Mouse (Mus musculus): ENCODE measurements at regions not wholly inside any gene's neighbourhood (a gene's known extent, or its start where the extent isn't known, plus 50 kb on each side); places are given as distances from the start of the nearest gene placed in this dataset.
A peak's percentile ranks its signal among the peaks of the same experiment; 100 is the strongest.
"Not testable (repeated sequence)": the region's sequence is repeated elsewhere in the genome, so short reads cannot be mapped to it uniquely, and the experiment has no call there.

DNA sequence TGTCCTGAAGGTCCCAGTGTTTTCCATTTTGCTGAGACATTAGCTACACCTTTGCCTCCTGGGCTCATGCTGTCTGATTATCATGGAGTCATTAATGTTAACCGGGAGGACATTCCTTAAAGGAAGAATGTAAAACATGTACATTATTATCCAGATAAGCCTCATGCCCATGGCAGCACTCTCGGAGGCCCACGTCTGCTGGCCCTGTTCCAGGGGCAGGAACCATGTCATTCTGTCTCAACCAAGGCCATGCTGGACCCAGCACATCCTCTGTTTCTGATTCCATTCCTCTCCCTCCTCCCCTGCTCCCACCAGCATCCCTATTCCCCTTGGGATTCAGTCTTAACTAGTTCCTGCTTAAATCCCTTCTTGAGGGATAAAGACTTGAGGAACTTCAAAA lies 139.1 kb downstream of the Sptssa start:
- no peak for DNase-seq (ENCODE audit: low read depth, low spot score)

DNA sequence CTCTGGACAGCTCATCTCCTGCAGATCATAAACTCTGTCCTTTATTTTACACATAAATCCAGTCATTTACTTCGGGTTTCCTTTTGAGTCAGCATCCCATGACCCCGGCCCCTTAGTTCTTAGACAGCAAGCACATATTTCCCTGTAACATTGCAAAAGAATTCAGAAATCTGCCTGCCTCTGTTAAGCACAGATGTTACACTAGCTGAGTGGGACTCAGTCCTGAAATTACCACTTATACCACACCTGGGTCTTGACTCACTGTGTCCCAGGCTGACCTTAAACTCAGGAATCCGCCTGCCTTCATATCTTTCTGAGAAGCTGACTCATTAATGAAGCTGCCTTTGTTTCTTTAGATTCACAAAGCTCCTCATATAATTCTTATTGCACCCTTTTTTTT lies 139.9 kb downstream of the Sptssa start:
- no peak for DNase-seq (ENCODE audit: low read depth, low spot score)

DNA sequence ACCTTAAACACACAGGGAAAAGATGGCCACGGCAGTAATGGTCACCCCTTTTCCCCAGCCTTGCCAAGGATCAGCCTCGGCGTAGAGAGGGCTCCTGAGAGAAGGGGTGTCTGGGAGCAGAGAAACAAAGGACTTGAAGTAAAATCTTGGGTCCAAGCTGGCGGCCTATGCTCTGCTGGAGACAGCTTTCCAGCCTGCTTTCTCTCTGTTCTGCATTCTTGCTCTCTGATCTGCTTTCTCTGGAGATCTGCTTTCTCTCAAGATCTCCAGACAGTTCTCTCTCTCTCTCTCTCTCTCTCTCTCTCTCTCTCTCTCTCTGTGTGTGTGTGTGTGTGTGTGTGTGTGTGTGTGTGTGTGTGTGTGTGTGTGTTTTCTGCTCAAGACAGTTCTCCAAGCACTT lies 140.3 kb downstream of the Sptssa start:
- not testable (repeated sequence) for DNase-seq (ENCODE audit: low read depth, low spot score)

DNA sequence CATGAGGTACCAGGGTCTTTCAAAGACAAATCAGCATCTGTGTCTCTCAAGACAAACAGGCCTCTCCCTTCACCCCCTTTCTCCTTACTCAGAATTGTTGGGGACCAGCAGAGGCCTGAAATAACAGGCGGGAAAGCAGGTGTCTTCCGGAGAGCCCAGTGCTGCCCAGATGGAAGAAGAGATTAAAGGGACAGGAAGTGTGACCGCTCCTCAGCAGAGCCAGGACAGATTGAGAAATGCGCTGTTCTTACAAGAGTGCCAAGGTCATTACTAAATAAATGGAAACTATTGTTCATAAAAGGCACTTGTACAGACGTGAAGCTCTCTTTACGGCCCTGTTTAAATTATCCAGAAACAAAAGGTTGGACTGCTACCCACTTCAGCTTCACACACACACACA lies 146.5 kb downstream of the Sptssa start:
- DNase-seq (ENCODE audit: low read depth, low spot score): no peak

DNA sequence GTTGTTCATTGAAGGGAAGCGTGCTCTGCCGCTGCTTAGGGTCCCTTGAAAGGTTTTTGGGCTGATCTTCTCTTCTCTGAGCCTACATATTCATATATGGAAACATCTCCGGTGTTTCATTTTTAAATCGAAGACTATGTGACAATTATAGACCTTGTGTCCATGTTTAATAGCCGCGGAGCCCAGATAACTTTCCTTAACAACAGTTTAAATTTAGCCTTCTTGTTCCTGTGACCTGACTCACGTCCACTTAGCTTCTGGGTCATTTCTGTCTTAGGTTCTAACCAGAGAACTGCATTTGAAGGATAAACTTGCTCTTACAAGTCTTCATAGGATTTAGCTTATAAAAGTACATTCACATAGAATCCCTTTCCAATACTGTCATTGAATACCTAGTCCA lies 153.6 kb downstream of the Sptssa start:
- DNase-seq (ENCODE audit: low read depth, low spot score): no peak

DNA sequence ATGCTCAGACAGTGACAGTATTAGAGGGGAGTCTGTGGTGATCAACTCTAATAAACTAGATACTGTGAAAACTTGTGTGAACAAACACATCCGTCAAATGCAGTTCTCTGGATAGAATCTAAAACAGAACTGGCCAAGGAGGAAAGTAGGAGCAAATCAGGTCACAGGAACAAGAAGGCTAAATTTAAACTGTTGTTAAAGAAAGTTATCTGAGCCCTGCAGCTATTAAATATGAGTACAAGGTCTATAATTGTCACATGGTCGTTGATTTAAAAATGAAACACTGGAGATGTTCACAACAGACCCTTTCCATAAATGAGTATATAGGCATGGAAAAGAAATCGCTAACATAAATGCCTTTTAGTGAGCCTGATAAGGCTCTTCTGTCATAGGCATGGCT lies 156.4 kb downstream of the Sptssa start:
- no peak for DNase-seq (ENCODE audit: low read depth, low spot score)

DNA sequence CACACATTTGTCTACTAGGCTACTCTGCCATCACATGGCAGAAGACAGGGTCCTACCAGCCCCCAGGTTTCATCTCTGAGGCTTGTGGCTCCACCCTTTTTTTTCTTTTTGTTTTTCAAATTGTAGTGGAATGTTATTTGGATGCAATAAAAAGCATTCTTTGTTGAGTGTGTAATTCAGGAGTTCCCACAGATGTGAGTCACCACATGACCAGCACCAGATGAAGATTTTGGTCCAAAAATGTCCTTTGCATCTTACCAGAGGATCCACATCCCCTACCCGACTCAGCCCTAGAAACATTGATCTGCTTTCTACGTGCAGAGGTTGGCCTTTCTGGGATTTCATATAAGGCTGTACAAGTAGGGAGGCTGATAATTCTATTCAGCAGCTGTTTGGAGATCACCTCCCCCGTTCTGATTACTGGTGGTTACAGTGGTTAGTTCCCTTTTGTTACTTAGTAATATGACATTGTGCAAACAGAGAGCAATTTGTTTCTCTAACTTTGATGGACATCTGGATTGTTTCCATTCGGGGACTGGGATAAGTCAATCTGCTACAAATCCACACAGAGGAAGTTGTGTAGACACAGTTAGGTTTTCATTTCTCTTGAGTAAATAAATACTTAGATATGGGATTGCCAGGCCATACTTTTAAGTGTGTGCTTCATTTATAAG lies 160.5 kb downstream of the Sptssa start:
- DNase-seq (ENCODE audit: low read depth, low spot score): no peak

DNA sequence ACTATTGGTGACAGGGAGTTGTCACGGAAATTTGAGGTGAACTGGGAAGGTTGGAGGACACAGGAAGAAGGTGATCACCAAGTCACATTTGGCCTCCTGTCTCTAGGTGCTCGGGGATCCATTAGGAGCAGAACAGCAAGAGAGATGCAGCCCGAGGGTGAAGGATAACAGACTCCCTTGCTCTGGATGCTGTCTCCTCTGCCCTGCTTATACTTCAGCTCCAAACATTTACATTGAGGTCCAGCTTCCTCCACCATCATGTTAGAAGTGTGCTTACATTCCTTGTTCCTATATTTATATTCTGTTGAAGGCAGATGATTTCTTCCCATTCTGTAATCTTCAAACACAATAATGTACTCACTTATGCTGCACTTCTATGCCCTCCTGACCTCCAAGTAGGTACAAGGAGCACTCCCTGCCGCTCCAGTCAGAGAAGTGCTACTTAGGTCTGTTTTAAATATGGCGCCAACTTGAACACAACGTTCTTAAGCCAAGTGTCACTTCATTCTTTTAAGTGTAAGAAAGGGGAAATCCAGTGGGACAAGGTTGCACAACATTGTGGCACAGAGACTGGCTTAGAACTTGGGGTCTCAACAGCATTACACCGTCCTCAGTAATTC lies 161.5 kb downstream of the Sptssa start:
- DNase-seq (ENCODE audit: low read depth, low spot score): no peak

DNA sequence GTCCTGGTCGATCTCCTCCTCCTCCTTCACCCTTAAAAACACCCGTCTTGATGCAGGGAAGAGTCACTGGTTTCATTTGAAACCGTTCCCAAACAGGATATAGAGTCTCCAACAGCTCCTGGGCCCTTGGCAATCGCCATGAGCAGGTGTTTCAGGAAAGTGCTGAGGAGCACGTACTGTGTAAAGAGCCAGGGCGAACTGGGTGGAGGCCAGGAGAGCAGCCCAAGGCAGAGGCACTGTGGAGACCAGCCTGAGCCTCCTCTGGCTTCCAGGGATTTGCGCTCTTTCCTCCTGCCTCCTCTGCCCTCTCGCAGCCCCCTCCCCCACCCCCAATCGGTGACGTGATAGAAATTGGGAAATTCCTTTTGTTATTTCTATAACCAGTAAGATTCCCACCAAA lies 163.6 kb downstream of the Sptssa start:
- DNase-seq (ENCODE audit: low read depth, low spot score): no peak

DNA sequence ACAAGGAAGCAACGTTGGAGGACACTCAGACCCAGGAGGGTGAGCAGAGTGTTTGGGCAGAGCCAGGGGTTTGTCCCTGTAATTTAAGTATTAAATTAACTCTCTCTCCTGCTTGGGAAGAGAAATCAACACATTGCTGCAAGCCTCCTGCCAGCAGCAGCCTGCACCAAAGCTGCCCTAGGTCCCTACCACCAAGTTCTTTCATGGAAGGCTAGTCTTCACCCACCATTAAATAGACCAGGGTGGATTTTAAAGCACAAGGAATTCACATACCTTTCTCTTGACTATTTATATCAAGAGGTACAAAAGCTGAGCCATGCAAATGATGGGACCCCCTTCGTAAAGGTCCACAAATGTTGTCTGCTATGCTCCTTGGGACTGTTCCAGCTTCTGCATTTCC lies 165.9 kb downstream of the Sptssa start:
- no peak for DNase-seq (ENCODE audit: low read depth, low spot score)

DNA sequence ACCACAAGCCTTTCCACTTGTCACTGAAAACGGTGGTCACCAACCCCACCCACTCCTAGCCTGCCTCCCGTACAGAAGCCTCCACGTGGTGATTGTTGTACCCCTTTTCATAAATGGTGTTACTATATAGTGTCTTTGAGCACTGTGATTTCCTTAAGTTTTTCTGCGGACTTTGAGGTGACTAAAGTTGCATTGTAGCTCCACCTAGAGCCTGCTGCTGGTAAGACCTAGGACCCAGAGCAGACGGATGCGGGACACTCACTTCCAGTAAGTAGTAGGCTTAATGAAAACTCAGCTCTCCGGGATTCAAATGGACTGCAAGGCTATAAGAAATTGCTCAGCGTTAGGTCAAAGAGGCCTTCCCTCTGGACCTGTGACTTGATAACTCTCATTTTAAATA lies 166.7 kb downstream of the Sptssa start:
- peak; percentile 67 for DNase-seq (ENCODE audit: low read depth, low spot score)

DNA sequence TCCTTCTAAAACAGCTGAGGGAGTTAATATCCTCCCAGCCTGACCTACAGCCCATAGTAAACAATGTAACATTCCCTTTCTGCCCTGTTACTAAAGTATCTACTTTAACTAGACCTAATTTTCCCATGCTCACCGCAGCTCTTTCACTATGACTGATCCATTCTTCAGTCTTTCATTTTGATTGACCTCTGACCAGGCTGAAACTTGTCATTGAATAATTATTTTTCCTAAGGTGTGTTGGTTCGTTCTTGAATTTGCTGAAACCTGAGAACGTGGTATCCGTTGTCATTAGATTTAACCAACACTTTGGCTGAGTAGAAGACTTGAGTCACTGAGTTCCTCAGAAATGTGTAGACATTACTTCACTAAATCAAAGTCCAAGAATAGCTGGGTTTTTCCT lies 168.7 kb downstream of the Sptssa start:
- no peak for DNase-seq (ENCODE audit: low read depth, low spot score)

DNA sequence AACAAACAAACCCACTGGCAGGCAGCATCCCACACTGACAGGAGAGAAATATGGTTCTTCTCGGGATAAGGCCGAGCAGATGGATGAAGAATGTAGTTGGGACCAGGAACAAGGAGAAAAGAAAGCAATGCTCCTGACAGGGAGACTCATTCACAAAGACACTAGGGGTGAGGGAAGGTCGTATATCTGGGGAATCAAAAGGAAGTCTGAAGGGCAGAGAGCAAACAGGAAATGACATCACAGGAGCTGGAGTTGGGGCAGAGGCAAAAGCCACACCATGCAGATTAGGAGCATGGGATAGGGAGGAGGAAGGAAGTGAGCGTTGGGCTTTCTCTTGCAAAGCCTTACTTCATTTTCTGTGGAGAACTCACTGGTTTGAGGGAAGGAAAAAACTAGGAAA lies 174.4 kb downstream of the Sptssa start:
- DNase-seq (ENCODE audit: low read depth, low spot score): no peak

DNA sequence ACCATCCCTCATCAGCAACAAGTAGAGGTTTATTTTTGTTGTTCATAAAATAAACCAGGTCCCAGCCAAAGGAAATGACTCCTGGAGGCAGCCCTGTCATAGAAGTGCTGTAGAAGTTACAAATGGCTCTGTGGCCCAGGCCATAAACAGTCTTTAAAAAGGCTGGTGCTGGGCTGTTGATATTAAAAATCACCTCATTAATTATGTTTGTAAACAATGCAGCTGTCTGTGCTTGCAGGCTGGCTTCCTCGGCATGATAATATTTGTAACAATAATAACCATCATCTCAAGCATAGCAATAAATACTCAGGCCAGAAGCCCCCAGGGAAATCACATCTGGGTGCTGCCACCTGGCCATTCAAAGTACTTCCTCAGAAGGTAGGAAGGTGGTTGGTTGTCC lies 176.5 kb downstream of the Sptssa start:
- no peak for DNase-seq (ENCODE audit: low read depth, low spot score)

DNA sequence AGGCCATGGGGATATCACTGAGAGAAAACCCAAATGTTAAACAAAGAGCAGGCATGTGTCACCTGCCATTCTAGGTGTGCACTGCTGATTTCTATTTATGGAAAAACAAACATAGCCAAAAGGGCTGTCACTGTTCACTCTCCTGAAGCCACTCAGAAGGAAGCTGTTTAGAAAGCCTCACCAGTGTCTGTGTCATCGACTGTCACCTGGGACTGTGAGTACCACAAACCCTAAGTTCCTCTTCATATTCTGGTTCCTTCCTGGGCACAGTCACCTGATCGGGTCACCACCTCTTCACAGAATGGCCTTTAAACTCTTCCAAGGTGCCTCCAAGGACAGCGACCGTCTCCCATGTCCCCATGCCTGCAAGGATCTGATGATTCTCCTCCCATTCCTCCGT lies 183.5 kb downstream of the Sptssa start:
- no peak for DNase-seq (ENCODE audit: low read depth, low spot score)

DNA sequence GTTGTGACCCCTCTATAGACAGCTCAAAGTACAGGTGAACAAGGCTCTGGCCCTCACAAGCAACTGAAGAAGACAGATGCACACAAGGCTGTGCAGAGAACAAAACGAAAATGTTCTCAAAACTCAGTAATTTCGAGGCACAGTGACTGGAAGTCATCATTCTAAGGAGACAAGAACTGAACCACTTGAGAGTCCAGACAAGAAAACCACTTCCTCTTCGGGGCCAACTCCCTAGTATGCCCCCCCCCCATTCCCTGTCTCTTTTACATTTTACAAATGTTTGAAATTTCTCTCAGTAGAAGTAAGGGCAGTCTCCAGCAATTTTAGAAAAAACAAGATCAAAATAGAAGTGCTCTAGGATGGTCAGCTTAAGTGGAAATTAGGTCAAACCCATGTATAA lies 184.0 kb downstream of the Sptssa start:
- no peak for DNase-seq (ENCODE audit: low read depth, low spot score)

DNA sequence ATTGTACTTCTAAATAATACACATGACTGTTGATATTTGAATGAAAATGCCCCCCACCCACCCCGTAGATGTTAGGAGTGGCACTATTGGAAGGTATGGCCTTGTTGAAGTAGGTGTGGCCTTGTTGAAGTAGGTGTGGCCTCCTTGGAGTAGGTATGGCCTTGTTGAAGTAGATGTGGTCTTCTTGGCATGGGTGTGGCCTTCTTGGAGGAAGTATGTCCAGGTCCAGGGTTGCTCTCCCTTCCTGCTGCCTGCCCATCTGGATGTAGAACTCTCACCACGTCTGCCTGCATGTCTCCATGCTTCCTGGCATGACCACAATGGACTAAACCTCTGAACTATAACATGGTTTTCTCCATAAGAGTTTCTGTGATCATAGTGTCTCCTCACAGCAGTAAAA lies 188.7 kb downstream of the Sptssa start:
- DNase-seq (ENCODE audit: low read depth, low spot score): no peak

DNA sequence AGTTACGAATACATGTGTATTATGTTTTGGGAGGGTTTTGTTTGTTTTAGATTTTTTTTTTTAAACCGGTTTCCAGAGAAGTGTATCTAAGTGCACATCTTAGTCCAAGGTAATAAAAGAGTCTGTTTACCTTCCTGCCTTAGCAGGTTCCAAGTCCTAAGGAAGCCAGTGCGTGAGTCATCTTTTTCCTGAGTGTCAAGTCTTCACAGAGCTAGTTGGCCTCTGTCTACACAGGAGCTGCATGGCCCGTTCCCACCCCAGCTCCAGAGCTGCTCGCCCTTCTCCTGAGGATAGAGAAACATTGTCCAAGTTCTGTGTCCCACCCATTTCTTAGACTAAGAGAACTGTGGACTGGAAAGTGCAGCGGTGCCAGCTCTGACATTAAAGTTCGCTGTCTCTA lies 192.6 kb downstream of the Sptssa start:
- no peak for DNase-seq (ENCODE audit: low read depth, low spot score)

DNA sequence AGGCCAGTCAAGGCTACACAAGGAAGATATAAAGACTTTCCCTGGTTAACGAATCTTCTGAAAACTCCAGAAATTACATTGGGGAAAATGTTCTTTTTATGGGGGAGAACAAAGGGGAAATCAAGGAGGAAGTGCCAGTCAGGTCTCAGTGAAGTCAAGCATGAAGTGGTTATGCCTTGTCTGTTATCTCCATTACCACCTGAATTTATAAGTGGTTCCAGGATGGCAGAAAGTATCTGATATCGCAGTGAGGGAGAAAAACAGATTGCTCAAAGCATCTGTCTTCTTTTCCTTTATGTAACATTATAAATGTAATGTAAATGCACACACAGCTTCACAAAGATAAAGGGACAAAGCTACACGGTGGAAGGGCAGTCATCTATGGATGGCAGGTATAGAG lies 195.0 kb downstream of the Sptssa start:
- no peak for DNase-seq (ENCODE audit: low read depth, low spot score)

DNA sequence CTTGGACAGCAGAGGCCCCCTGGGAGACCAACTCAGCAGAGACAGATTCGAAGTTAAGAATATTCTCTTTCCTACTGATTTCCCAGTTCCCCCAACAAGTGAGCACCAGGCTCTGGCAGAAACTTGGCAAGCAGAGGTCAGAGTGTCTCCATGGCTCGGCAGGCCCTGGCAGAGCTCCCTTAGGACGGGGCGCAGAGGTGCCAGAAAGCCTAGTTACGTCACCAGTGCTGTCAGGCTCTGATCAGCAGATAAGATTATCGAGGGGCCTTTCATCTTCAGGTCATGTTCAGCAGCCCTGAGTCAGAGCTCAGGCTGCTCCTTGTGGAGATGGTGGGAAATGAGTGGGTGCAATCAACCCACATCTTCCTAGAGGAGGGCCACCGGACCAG lies 196.2 kb downstream of the Sptssa start:
- DNase-seq (ENCODE audit: low read depth, low spot score): no peak

DNA sequence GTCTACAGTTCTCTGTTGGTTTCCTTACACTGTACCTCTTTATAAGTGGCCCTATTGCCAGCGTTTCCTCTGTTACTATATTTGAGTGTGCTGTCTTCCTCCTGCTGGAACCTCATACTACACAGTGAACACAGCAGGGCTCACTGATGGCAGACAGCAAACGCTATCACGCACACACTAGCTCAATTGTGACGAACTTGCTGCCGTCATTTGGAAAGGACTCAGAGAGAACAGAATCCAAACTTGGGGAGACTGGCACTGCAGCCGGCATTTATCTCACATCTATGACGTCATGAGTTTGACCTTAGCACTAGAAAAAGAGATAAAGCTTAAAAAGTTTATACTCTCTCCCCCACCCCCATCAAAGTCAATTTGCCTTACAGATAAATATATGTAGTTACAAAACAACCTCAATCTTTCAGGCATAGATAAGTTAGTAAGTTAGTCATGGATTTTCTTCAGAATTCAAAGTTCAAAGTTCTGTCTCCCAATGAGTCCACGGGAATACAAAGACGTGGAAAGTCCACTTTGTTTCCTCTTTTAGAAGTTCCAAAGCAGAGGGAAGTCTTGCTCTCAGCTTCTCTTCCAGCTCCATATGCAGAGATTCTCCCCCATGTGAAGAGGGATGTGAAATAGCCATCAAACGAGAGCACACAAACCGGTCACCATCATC lies 196.8 kb downstream of the Sptssa start:
- no peak for DNase-seq (ENCODE audit: low read depth, low spot score)

DNA sequence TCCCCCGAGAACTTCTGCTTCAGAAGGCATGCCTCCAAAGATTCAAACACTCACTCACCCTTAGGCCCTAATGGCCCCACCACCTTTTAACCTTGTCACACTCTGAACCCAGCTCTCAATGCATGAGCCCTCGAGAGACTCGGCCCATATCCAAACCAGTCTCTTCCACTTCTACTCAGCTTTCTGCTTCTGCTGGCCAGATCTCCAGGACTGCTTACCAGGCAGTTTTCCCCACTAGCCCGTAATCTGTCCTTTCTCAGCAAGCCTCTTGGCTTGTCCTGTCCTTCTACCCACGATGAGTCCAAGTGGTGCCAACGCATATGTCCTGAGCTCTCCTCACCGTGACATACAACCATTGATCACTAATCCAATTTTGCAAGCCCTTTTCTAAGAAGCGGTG lies 199.6 kb downstream of the Sptssa start:
- DNase-seq (ENCODE audit: low read depth, low spot score): no peak

DNA sequence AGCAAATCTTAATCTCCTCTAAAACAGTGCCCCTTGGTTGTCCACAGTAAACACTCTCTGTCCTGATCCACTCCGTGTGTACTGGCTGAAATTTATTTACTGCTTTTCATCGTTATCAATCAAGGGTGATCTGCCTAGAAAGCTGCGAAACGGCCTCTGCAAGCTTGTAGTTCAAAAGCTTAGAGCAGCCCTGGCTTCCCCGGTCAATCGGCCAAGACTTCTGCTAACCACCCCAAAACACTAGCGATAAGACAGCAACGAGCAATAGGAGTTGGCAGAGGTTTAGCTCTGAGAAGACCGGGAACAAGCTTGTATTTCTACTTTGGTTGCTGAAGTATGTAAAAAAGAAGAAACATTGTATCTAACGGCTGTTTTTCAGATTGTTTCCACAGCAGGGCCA lies 201.8 kb downstream of the Sptssa start:
- no peak for DNase-seq (ENCODE audit: low read depth, low spot score)
